Mouse (Mus musculus): ENCODE results near the gene Ppp3r2. TPM values are rescaled to one million over a fixed set of nuclear protein-coding genes. Genes with fewer than 3 reads are reported as not detected.

Gene Ppp3r2
- polyA plus RNA-seq (2015; fragmentation: Nextera tagmentation; extraction: Ambion mirVana) = 0.28 and 0.42 TPM in 2 replicates

GRCm38 (mm10) chr4:49681812-49682211, at the start of gene Ppp3r2:
Gene Ppp3r2 (minus strand): TSS chr4:49682024.
- Histone ChIP-seq H3K27me3 (no peaks in the 10 kb centered on the region), H3K4me1 (replicated peaks) (no peaks in the 10 kb centered on the region), H3K36me3 (no peaks in the 10 kb centered on the region), H3K9ac (no peak within 1 kb of the TSS), H3K27ac (no peak within 1 kb of the TSS), H3K4me2 (no peak within 1 kb of the TSS), H3K9me3 (no peaks in the 10 kb centered on the region), H3K4me3 (no peak within 1 kb of the TSS)
- 91% methylated on average over 13 of the region's 13 CpGs for WGBS
- no peak for ATAC-seq (ENCODE audit: low FRiP score)

GRCm38 (mm10) chr4:49729326-49729725, 47.5 kb upstream of the Ppp3r2 start:
- Histone ChIP-seq H3K9me3 (no peaks in the 10 kb centered on the region), H3K9ac (no peak overlapping the region), H3K4me1 (replicated peaks) (no peaks in the 10 kb centered on the region), H3K4me2 (no peak overlapping the region), H3K4me3 (no peak overlapping the region), H3K27ac (no peak overlapping the region), H3K27me3 (no peaks in the 10 kb centered on the region), H3K36me3 (no peaks in the 10 kb centered on the region)
- ATAC-seq (ENCODE audit: low FRiP score) = no peak
- WGBS = 75% methylated on average over 3 of the region's 3 CpGs

DNA sequence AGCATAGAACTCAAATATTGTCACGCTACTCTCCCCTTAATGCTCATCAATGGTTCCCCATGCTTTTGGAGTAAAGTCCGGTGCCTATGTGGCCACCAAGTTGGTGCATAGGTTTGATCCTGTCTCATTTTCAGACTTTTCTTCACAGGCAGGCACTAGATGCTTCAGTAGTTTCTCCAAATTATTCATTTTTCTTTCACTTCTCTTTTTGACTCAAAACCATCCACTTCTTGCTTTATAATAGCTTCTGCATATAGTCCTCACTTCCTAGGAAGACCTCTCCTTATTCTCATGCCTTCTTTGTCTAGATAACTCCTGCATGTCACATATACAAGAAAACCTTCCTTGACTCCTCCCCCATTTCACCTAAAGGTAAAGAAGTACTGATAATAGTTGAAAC, 42.1 kb upstream of the Ppp3r2 start:
- no peaks in the 10 kb centered on the region for H3K9me3 ChIP-seq
- H3K4me1 ChIP-seq (replicated peaks) = no peaks in the 10 kb centered on the region
- no peaks in the 10 kb centered on the region for H3K27me3 ChIP-seq
- H3K4me3 ChIP-seq = no peak overlapping the region
- H3K27ac ChIP-seq = no peak overlapping the region
- WGBS = 99% methylated on average over 2 of the region's 2 CpGs
- ATAC-seq (ENCODE audit: low FRiP score) = no peak
- H3K4me2 ChIP-seq = no peak overlapping the region
- no peaks in the 10 kb centered on the region for H3K36me3 ChIP-seq
- no peak overlapping the region for H3K9ac ChIP-seq

GRCm38 (mm10) chr4:49691405-49692194, 9.8 kb upstream of the Ppp3r2 start:
- H3K4me2 ChIP-seq = no peak overlapping the region
- no peaks in the 10 kb centered on the region for H3K27me3 ChIP-seq
- H3K9me3 ChIP-seq = no peaks in the 10 kb centered on the region
- peaks cover 8% of the 10 kb centered on the region for H3K4me1 ChIP-seq (replicated peaks)
- WGBS = 75% methylated on average over 12 of the region's 12 CpGs
- H3K27ac ChIP-seq = no peak overlapping the region
- no peak for ATAC-seq (ENCODE audit: low FRiP score)
- H3K9ac ChIP-seq = no peak overlapping the region
- no peaks in the 10 kb centered on the region for H3K36me3 ChIP-seq
- H3K4me3 ChIP-seq = no peak overlapping the region

DNA sequence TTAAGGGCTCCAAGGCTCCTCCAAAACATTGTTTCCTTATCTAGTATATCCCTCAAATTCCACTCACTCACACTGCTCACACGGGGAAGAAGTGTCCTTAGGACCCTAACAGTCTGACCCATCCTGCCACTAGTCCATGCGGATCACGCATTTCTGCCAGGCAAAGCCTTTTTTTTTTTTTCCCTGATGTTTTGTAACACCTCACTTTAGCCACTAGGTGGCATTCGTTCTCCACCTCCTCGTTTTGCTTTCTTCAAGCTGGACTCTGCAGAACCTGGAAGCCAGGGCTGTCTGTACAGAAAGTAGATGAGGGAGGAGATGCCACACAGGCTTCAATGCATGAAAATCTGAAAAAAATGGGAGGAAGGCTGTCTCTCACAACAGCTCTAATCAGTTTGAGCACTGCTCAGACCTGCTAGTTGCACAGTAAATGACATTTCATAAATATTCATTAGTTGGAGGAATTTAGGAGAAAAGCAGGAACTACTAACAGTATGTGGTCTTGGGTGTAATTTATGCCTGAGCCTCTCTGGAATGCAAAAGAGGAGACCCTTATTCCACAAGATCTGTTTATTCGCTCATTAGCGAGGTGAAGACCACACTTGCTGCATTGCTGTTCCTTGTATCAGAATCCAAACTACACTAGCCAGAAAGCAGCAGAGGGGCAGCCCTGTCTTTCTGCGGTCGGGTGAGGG, 6.9 kb upstream of the Ppp3r2 start:
- peak; percentile 89 for ATAC-seq (ENCODE audit: low FRiP score)
- Histone ChIP-seq H3K9me3 (no peaks in the 10 kb centered on the region), H3K27ac (0 out of 2 replicates have a peak overlapping the region, but pooled peaks have one; percentile 58), H3K4me2 (no peak overlapping the region), H3K4me1 (replicated peaks) (peaks cover 8% of the 10 kb centered on the region), H3K9ac (0 out of 2 replicates have a peak overlapping the region, but pooled peaks have one; percentile 35), H3K4me3 (no peak overlapping the region), H3K27me3 (no peaks in the 10 kb centered on the region), H3K36me3 (no peaks in the 10 kb centered on the region)
- 14% methylated on average over 9 of the region's 9 CpGs for WGBS

- ATAC-seq (ENCODE audit: low FRiP score) = no peak
- Histone ChIP-seq H3K4me2 (no peak overlapping the region), H3K9ac (no peak overlapping the region), H3K9me3 (no peaks in the 10 kb centered on the region), H3K4me3 (no peak overlapping the region), H3K36me3 (no peaks in the 10 kb centered on the region), H3K4me1 (replicated peaks) (no peaks in the 10 kb centered on the region), H3K27ac (no peak overlapping the region), H3K27me3 (no peaks in the 10 kb centered on the region)
- 92% methylated on average over 11 of the region's 11 CpGs for WGBS
These were observed 1.5 kb downstream of the Ppp3r2 start for GRCm38 (mm10) chr4:49680171-49680875.

- WGBS = 83% methylated on average over 7 of the region's 7 CpGs
- Histone ChIP-seq H3K4me1 (replicated peaks) (no peaks in the 10 kb centered on the region), H3K9me3 (no peaks in the 10 kb centered on the region), H3K36me3 (no peaks in the 10 kb centered on the region), H3K27me3 (no peaks in the 10 kb centered on the region), H3K4me2 (no peak overlapping the region), H3K4me3 (no peak overlapping the region), H3K9ac (no peak overlapping the region), H3K27ac (no peak overlapping the region)
- no peak for ATAC-seq (ENCODE audit: low FRiP score)
These were observed 5.0 kb downstream of the Ppp3r2 start for GRCm38 (mm10) chr4:49676790-49677189.

DNA sequence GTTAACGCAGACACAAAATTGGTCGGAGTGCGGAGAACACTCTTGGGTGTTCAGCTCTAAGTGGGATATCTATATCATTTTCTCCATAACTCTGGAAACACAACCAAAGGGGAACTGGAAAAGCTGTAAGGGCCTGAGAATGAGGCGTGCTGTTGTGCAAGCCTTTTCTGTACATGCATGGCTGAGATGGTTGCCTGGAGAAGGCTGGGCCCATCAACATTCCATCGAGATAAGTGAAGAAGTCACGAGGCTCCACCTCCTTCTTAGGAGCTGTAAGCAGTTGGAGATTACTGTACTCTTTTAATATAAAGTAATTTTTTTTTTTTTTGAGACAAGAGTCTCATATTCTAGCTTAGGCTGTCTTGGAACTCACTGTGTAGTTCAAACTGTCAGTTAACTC, 5.8 kb downstream of the Ppp3r2 start:
- WGBS = 93% methylated on average over 6 of the region's 6 CpGs
- 0 out of 2 replicates have a peak, but pooled peaks cover 3% of the 10 kb centered on the region for H3K36me3 ChIP-seq
- no peak overlapping the region for H3K27ac ChIP-seq
- no peaks in the 10 kb centered on the region for H3K9me3 ChIP-seq
- no peak overlapping the region for H3K9ac ChIP-seq
- no peaks in the 10 kb centered on the region for H3K4me1 ChIP-seq (replicated peaks)
- no peak for ATAC-seq (ENCODE audit: low FRiP score)
- H3K4me3 ChIP-seq = no peak overlapping the region
- H3K27me3 ChIP-seq = no peaks in the 10 kb centered on the region
- H3K4me2 ChIP-seq = no peak overlapping the region

- Histone ChIP-seq H3K9ac (no peak overlapping the region), H3K36me3 (peaks cover 51% of the 10 kb centered on the region), H3K9me3 (no peaks in the 10 kb centered on the region), H3K27me3 (no peaks in the 10 kb centered on the region), H3K4me3 (no peak overlapping the region), H3K27ac (no peak overlapping the region), H3K4me2 (no peak overlapping the region), H3K4me1 (replicated peaks) (no peaks in the 10 kb centered on the region)
- 86% methylated on average over 5 of the region's 5 CpGs for WGBS
- no peak for ATAC-seq (ENCODE audit: low FRiP score)
These were observed 17.0 kb downstream of the Ppp3r2 start for GRCm38 (mm10) chr4:49664850-49665249.

DNA sequence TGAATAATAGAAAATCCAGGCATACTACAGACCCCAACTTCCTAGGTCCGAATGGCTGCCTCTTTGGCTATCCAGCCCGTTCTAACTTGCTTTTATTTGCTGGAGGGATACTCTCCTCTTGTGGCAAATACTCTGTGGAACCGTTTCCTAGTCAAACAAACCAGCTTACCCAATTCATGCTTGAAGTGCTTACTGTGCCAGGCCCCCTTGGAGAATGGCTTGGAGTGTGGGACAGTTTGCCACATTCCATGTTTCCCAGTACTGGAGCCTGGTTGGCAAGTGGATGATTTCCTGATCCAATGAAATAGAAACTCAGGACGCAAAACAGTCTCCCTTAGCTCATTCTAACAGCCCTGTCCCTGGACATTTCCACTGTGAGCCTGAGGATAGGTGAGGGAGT, 19.6 kb downstream of the Ppp3r2 start:
- H3K36me3 ChIP-seq = peaks cover 69% of the 10 kb centered on the region
- H3K27ac ChIP-seq = no peak overlapping the region
- no peaks in the 10 kb centered on the region for H3K9me3 ChIP-seq
- no peak overlapping the region for H3K4me2 ChIP-seq
- no peaks in the 10 kb centered on the region for H3K4me1 ChIP-seq (replicated peaks)
- no peak for ATAC-seq (ENCODE audit: low FRiP score)
- 95% methylated on average over 4 of the region's 4 CpGs for WGBS
- H3K9ac ChIP-seq = no peak overlapping the region
- H3K27me3 ChIP-seq = no peaks in the 10 kb centered on the region
- no peak overlapping the region for H3K4me3 ChIP-seq

GRCm38 (mm10) chr4:49661664-49662063, 20.2 kb downstream of the Ppp3r2 start:
- Histone ChIP-seq H3K4me1 (replicated peaks) (no peaks in the 10 kb centered on the region), H3K36me3 (peaks cover 73% of the 10 kb centered on the region), H3K27me3 (no peaks in the 10 kb centered on the region), H3K9ac (no peak overlapping the region), H3K27ac (no peak overlapping the region), H3K4me2 (no peak overlapping the region), H3K4me3 (no peak overlapping the region), H3K9me3 (no peaks in the 10 kb centered on the region)
- no peak for ATAC-seq (ENCODE audit: low FRiP score)
- 97% methylated on average over 9 of the region's 9 CpGs for WGBS

- Histone ChIP-seq H3K4me3 (no peak overlapping the region), H3K9ac (no peak overlapping the region), H3K9me3 (no peaks in the 10 kb centered on the region), H3K4me1 (replicated peaks) (no peaks in the 10 kb centered on the region), H3K4me2 (no peak overlapping the region), H3K27ac (no peak overlapping the region), H3K36me3 (peaks cover 84% of the 10 kb centered on the region), H3K27me3 (no peaks in the 10 kb centered on the region)
- ATAC-seq (ENCODE audit: low FRiP score) = no peak
- whole genome bisulfite sequencing = 88% methylated on average over 1 of the region's 1 CpGs
These were observed 22.4 kb downstream of the Ppp3r2 start for GRCm38 (mm10) chr4:49659421-49659820.

All from hindbrain, embryonic 13.5 days (tissue).